Mouse (Mus musculus): ENCODE results near the gene Arhgap6.
A peak's percentile ranks its signal among the peaks of the same experiment; 100 is the strongest.

Arhgap6 gene

GRCm38 (mm10) chrX:168980370-168980769 lies 185.5 kb downstream of the Arhgap6 start:
- DNase-seq (ENCODE audit: low spot score) = no peak

DNA sequence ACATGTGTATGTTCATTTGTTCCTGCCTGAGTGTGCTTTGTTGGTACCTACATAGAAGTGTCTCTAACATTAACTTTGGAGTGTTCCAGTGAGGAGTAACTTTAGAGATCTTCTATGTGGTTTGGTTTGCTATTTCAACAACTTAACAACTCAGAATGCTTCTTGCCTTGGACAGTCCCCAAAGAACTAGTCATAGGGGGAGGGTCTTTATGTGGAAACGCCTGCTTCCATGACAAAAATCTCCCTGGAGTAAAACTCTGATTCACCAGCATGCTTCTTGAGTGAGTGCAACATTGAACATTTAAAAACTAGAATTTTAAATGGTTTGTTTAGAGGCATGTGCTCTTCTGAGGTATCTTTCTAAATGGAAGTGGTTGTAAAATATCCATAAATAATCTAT lies 212.2 kb downstream of the Arhgap6 start:
- DNase-seq (ENCODE audit: low spot score) = no peak

DNA sequence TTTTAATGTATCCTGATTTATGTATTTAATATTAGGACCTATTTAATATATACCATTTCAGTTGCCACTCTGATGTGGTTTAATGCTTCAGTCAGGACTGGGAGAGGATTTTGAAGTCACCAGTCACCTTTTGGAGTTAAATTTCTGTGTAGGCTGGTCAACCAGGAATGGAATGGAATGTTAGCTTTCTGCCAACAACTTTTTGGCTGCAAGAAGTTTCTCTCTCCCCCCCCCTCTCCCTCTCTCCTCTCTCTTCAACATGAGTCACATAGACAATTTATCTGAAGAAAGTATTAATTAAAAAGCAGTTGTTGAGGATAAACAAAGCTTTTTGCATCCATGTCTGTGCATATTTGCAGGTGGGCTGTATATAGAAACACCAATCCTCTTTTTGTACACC lies 217.8 kb downstream of the Arhgap6 start:
- DNase-seq (ENCODE audit: low spot score) = no peak

- DNase-seq (ENCODE audit: low spot score) = no peak
These were observed 239.5 kb downstream of the Arhgap6 start for GRCm38 (mm10) chrX:169034390-169034789.

GRCm38 (mm10) chrX:169036403-169037296 lies 241.8 kb downstream of the Arhgap6 start:
- peak; percentile 72 for DNase-seq (ENCODE audit: low spot score)

- DNase-seq (ENCODE audit: low spot score) = no peak
These were observed 242.5 kb downstream of the Arhgap6 start for GRCm38 (mm10) chrX:169037401-169037800.

DNA sequence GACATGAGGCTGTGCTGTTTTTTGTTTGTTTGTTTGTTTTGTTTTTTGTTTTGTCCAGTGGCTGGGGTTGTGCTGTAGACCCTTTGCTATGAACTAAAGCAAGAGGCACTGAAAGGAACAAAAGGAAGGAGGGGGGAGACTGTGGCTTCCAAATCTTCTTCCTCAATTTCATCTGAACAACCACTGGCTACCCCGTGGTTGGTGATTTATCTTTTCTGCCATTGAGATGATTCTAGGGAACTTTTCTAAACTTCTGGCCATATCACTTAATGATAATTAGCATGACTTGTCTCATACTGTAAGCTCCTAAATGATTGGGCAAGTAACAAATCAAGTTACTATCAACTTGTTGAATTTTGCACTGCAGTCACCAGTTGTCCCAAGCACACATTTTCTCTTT lies 249.0 kb downstream of the Arhgap6 start:
- DNase-seq (ENCODE audit: low spot score) = no peak

DNA sequence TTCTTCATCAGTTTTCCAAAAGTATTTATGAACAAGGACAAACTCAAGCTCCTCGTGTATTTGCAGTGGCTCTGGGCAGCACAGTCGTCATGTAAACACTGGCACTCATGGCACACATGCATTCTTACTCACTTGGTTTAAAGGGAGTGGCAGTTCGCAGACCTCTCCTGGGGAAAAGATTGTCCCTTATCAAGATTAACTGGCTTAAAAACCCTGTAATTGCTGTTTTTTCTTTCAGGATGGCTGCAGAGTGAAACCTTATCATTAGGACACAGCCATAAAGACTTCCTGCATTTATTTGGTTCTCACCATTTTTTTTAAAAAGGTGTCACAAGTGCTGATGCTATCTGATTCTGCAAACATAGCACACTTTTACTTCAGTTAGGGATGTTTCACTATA lies 252.7 kb downstream of the Arhgap6 start:
- DNase-seq (ENCODE audit: low spot score) = no peak

- no peak for DNase-seq (ENCODE audit: low spot score)
These were observed 254.7 kb downstream of the Arhgap6 start for GRCm38 (mm10) chrX:169049550-169049949.

- no peak for DNase-seq (ENCODE audit: low spot score)
These were observed 259.1 kb downstream of the Arhgap6 start for GRCm38 (mm10) chrX:169053907-169054476.

DNA sequence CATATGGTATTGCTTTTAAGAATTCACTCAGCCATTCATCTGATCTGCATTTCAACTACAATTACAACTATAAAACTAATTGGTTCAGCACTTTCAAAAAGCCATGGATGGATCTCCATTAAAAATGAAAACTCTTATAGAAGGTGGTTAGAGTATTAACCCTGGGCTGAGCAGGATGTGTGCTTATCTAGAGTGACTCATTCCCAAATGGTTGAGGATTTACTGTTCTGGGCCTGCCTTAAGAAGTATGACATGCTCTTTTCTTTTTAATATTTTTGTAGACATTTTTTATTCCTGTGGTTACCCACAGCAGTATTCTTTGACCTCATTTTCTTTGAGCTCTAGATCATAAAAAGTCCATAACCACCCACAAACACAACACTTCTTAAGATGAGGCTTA lies 267.7 kb downstream of the Arhgap6 start:
- no peak for DNase-seq (ENCODE audit: low spot score)

GRCm38 (mm10) chrX:169065298-169065697 lies 270.4 kb downstream of the Arhgap6 start:
- no peak for DNase-seq (ENCODE audit: low spot score)

DNA sequence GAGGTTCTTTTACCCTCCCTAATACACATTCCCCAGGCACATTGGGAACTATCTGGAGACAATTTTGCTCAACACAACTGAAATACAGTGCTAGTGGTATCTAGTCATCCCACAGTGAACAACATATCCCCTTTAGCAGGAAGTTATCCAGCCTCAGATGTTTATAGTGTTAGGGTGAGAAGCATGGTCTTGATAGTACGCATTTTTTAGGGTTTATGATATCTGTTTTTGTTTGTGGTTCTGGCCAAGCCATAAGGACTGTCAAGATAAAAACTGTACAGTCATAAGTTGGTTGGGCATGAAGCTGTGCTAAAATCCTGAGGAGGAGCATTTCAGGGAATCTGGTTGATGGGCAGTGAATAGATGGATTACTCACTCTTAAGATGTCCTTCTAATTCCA lies 271.0 kb downstream of the Arhgap6 start:
- no peak for DNase-seq (ENCODE audit: low spot score)

GRCm38 (mm10) chrX:169075020-169075419 lies 280.1 kb downstream of the Arhgap6 start:
- DNase-seq (ENCODE audit: low spot score) = no peak

DNA sequence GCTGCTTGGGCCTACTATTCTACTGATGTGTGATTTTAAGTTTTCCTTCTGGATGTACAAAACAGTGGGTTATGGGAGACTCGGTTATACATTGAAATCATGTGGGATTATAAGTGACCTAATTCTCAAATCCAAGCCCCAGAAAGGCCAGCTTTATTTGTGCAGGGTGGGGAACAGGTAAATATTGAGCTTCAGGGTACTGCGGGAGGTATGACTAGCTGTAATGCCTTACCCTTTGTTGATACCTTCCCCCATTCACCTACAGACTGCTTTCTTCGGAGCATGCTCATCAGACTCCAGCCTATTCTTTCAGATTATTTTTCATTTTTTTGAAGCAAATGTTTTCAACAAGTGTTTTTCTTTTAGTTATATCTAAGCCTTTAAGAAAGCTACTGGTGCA lies 286.7 kb downstream of the Arhgap6 start:
- no peak for DNase-seq (ENCODE audit: low spot score)

DNA sequence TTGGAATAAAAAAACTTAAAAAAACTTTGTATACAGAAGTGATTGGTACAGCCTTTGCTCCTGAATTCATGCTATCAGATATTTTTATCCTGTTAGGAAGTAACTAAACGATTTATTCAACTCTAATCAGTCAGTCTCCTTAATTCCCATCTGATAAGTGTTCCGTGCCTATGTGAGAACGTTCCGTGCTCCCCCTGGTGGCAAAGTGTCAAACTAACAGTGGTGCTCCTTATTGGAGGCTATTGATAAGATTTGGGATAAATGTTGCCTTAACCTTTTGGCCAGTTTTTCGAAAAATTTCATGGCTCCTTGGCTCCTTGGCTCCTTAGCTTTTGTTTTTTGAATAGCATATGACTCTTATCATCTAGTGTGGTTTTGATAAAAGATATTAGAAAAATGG lies 291.0 kb downstream of the Arhgap6 start:
- DNase-seq (ENCODE audit: low spot score) = peak; percentile 18

GRCm38 (mm10) chrX:169089221-169089620 lies 294.3 kb downstream of the Arhgap6 start:
- no peak for DNase-seq (ENCODE audit: low spot score)

- DNase-seq (ENCODE audit: low spot score) = no peak
These were observed 299.7 kb downstream of the Arhgap6 start for GRCm38 (mm10) chrX:169094601-169095000.

GRCm38 (mm10) chrX:169095584-169095983 lies 300.7 kb downstream of the Arhgap6 start:
- DNase-seq (ENCODE audit: low spot score) = no peak

DNA sequence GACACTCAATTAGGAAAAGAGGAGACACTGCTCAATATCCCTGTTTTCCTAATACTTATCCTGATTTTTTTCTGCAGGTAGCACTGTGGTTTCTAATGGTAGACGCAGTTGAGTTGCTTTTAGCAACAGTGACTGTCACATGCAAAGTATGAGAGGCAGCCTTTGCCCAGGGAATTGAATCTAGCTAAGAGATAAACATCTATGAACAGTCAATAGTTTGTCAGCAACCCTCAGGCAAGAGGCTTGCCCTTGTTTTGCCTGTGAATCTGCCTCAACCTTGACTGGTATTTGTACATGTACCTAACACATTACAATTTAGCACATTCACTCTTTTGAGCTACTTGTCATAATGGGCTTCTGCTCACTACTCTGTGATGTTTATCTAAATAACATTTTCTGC lies 307.8 kb downstream of the Arhgap6 start:
- no peak for DNase-seq (ENCODE audit: low spot score)

DNA sequence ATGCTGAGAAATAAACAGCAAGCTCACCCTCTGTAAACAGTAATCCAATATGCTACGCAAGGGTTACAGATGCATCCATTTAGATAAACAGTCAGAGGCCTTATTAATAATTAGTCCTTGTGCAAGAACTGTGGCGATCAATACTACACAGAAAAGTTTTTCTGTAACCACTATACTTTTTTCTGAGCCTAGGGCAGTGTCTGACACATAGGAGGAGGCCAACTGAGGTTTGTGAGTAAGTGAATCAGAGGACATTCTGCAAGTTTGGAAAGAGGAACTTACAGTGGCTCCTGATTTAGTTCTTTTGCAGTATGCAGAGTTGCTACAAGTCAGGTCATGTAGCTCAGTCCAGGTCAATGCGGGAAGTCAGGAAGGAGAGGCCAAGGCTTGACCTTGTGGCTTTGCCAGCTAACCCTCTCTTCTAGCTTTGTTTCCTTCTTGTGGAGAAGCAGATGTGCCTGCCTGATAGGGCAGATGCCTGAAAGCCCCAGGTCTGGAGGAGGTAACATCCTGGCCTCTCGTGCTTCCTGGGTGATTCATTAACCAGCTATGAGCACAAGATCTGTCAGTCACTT lies 311.2 kb downstream of the Arhgap6 start:
- DNase-seq (ENCODE audit: low spot score) = peak; percentile 3

DNA sequence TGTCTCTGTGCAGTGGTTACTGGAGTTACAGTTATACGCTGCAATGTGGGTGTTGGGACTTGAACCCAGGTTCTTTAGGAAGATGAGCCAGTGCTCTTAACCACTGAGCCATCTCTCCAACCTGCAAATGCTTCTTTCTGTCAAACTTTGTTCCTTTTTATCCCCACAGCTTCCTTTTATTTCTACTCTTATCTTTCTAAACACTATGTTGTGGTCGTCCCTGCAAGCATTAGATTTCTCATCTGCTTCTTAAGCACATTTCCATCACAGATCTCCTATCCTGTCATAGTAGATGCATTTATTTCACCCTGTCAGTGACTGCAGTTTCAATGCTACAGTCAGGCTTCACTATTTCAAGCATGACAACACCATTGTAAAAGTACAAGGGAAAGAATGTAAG lies 312.5 kb downstream of the Arhgap6 start:
- no peak for DNase-seq (ENCODE audit: low spot score)

GRCm38 (mm10) chrX:169110031-169110430 lies 315.1 kb downstream of the Arhgap6 start:
- DNase-seq (ENCODE audit: low spot score) = no peak

All from ovary, postnatal 36 days (tissue).